Mouse (Mus musculus): ENCODE measurements at regions not wholly inside any gene's neighbourhood (a gene's known extent, or its start where the extent isn't known, plus 50 kb on each side); places are given as distances from the start of the nearest gene placed in this dataset.

DNA sequence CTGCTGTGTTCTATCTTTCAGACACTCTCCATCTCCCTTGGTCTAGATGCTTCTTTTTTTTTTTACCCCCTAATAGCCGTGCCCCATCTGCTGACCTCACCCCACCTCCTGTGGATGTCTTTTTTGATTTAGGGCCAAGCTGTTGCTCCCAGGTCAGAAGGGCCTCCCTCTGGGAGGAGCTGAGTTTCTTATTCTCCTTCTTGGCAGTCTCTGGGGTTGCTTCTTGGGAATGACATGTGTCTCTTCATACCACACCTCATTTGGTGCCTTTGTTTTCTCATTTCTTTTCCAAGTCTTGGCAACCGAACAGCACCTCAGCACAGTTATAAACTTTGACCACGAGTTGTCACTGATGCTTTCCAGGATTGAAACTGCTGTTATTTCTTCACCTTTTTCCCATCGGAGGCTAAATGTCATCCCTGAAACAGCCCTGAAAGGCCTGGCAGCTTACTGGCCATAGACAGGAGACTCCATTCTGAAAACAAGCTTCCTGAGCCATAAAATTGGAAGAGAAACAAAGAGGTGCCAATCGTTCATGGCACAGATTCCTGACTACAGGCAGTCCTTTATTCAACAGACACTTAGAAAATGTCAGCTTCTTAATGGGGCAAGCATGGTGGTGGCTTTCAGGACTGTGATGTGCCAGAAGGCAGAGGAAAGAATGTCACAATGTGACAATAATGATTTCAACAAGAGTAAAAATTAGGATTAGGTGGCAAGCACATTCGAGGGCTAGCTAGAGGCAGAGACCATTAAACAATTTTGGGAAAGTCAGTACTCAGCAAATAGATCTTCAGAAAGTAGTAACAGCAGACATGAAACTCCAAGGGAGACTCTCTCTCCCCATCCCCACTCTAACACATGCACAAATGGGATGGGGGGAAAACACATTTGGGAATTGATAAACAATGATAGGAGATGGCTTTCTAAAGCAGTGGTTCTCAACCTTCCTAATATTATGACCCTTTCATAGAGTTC is 197.1 kb upstream of the Arrdc4 start:
- DNase-seq: no peak

GRCm38 (mm10) chr7:68930627-68931334 is 181.7 kb upstream of the Arrdc4 start:
- no peak for DNase-seq

- no peak for DNase-seq
Measured at GRCm38 (mm10) chr7:68929669-68930068, 180.6 kb upstream of the Arrdc4 start.

- DNase-seq: no peak
Measured at GRCm38 (mm10) chr7:68925640-68926039, 176.6 kb upstream of the Arrdc4 start.

- no peak for DNase-seq
Measured at GRCm38 (mm10) chr7:68918632-68919435, 169.8 kb upstream of the Arrdc4 start.

GRCm38 (mm10) chr7:68917876-68918200 is 168.8 kb upstream of the Arrdc4 start:
- no peak for DNase-seq

GRCm38 (mm10) chr7:68917137-68917875 is 168.3 kb upstream of the Arrdc4 start:
- DNase-seq: no peak

- no peak for DNase-seq
Measured at GRCm38 (mm10) chr7:68915976-68916375, 166.9 kb upstream of the Arrdc4 start.

DNA sequence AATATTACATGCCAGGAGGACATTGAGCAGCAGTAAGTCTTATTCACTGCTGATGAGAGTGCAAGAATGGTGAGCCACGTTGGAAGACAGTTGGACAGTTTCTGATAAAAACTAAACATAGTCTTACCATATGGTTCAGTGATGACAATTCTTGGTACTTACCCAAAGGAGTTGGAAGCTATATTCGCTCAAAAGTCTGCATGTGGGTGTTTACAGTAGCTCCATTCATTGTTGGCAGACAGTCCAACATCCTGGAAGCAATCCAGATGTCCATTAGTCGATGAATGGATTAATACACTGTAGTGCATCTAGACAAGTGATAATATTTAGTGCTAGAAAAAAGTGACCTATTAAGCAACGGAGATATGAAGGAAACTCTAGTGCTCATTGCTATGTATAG is 165.3 kb upstream of the Arrdc4 start:
- DNase-seq: no peak

- no peak for DNase-seq
Measured at GRCm38 (mm10) chr7:68911989-68912655, 163.1 kb upstream of the Arrdc4 start.

GRCm38 (mm10) chr7:68911562-68911961 is 162.5 kb upstream of the Arrdc4 start:
- DNase-seq: no peak

DNA sequence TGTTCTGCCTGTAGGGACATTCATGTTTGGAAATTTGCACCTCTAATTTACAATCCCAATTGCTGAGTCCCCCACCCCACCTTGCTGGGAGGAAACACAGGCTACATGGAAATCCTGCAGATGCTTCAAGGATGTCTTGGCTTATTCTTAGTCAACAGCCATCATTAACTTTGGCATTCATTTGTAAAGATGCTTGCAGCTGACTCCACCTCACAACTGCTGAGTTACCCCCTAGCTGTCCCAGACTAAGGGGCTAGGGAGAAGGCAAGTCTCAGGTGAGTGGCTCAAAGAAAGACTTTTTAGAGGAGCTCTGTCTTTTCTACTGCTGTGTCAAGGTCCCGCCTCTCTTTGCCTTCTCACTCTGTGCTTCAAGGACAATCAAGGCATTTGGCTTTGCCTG is 160.7 kb upstream of the Arrdc4 start:
- no peak for DNase-seq

- DNase-seq: no peak
Measured at GRCm38 (mm10) chr7:68908401-68908834, 159.4 kb upstream of the Arrdc4 start.

DNA sequence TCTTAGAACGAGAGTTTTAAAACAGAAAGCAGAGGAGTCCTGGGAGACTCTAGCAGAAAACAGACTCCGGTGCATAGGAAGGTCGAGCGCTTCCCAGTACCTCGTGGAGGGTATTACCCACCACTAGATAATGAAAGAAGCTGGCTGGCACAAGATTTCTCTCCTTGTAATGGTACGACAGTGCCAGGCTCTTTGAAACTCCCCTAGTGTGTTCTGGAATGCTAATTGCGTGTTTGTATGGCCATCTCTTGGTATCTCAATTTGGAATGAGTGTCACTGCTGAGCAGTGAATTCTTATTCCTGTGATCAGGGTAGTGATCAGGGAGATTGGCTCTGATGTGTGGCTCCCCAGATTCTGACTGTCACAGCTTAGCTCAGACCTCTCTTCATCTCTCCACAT is 158.8 kb upstream of the Arrdc4 start:
- DNase-seq: no peak

- DNase-seq: no peak
Measured at GRCm38 (mm10) chr7:68906771-68907395, 157.8 kb upstream of the Arrdc4 start.

DNA sequence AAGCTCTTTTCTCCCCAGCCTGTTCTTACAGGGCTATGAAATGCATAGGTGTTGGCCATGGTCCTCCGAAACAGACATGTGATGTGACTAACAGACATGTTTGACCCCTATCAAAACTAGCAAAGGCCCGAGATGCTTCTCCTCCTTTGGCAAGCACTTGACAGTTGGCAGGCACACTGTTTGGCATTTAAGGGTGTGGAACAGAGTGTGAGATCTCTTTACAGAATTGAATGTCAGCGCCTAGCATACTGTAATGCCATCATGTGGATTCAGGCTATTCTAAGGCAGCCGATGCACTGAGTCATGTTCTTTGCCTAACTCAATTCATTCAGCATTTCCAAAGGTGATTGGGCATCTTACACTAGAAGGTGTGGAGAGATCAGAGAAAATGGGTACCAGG is 156.8 kb upstream of the Arrdc4 start:
- DNase-seq: no peak

DNA sequence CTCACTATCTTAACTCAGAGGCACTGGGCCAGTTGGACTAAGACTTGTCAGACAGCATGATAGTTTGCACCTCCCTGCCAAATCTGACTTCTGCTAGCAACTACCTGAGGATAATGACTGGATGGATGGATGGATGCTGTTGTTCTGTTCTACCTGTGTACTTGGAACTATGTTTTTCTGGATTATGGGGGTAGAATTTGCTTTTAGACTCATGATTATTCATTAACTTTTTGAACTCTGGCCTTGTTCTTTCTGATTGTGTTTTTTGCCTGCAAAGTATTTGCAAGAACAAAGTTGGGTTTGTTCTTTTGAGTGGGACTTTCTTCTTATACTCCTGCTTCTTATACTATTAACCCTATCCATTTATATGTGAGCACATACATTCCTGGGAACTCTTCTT is 137.1 kb upstream of the Arrdc4 start:
- DNase-seq: no peak

DNA sequence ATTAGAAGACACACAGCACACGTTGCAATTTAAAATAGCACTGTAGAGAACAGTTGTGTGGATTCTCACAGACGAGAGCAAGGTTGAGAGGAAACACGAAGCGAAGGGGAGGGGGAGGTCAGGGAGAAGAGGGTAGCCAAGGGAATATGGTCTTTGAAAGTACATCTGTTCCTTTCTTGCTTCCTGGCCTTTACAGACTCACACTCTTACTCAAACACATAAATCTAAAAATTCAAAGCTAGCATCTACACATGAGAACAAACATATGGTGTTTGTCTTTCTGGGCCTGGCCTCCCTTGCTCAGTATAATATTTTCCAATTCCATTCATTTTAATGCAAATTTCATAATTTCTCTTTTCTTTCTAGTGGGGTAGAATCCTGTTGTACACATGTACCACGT is 124.0 kb upstream of the Arrdc4 start:
- DNase-seq: no peak

DNA sequence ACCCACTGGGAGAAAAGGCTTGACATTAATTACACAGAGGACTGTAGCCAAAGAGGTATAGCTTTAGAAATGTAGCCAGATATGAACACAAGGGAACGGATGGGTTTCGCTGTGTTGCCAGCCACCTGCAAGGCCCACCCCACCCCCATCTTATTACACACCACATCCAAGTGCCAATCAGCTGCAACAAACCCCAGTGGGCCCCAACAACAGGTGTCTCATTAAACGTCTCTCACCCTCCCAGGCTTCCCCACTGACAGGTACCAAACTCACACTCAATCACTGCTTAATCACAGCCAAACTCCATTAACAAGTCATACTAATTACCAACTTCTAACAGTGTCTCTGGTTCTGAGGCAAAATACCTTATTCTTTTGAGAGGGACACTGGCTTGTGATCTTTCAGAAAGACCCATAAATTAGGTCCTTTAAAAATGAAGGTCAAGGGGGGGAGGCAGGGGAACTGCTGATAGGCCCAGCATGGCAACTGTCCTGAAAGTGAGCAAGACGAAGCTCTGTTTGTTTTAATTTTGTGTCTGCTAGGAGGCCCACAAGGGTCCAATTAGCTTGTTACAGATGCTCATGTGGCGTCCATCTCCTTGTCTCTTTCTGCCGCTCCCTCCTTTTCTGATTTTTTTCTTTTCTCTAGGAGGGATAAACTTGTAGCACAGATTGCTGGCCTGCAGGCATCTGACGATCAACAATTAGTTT is 115.4 kb upstream of the Arrdc4 start:
- no peak for DNase-seq

GRCm38 (mm10) chr7:68858471-68859210 is 109.6 kb upstream of the Arrdc4 start:
- DNase-seq: no peak
